Mouse (Mus musculus): ENCODE results near the gene Metrn.
"Not testable (repeated sequence)": the region's sequence is repeated elsewhere in the genome, so short reads cannot be mapped to it uniquely, and the experiment has no call there.

The Metrn gene

GRCm38 (mm10) chr17:25807452-25807851, 10.5 kb upstream of the Metrn start:
- not testable (repeated sequence) for DNase-seq (ENCODE audit: low read depth)

GRCm38 (mm10) chr17:25806507-25806906, 9.6 kb upstream of the Metrn start:
- no peak for DNase-seq (ENCODE audit: low read depth)

GRCm38 (mm10) chr17:25802825-25803517, 6.0 kb upstream of the Metrn start:
- peak; percentile 93 for DNase-seq (ENCODE audit: low read depth)

- DNase-seq (ENCODE audit: low read depth) = peak; percentile 85
Measured at GRCm38 (mm10) chr17:25801029-25801428, 4.1 kb upstream of the Metrn start.

GRCm38 (mm10) chr17:25796211-25796771, 645 bp downstream of the Metrn start:
- peak; percentile 35 for DNase-seq (ENCODE audit: low read depth)

GRCm38 (mm10) chr17:25795609-25796092, 1.3 kb downstream of the Metrn start, which contains the start of gene AC134908.4:
TSS of gene AC134908.4 (minus strand) at chr17:25795659.
- peak; percentile 60 for DNase-seq (ENCODE audit: low read depth)

GRCm38 (mm10) chr17:25794998-25795397, 1.9 kb downstream of the Metrn start:
- no peak for DNase-seq (ENCODE audit: low read depth)

- DNase-seq (ENCODE audit: low read depth) = no peak
Measured at GRCm38 (mm10) chr17:25794197-25794596, 2.7 kb downstream of the Metrn start.

- DNase-seq (ENCODE audit: low read depth) = peak; percentile 87
Measured at GRCm38 (mm10) chr17:25792615-25793014, 4.3 kb downstream of the Metrn start, which contains the start of gene Fam173a. TSS of gene Fam173a (minus strand) at chr17:25792901.

- DNase-seq (ENCODE audit: low read depth) = peak; percentile 94
Measured at GRCm38 (mm10) chr17:25791843-25792527, 5.0 kb downstream of the Metrn start.

GRCm38 (mm10) chr17:25791320-25791842, 5.6 kb downstream of the Metrn start:
- DNase-seq (ENCODE audit: low read depth) = no peak

- no peak for DNase-seq (ENCODE audit: low read depth)
Measured at GRCm38 (mm10) chr17:25786781-25787504, 10.0 kb downstream of the Metrn start.

GRCm38 (mm10) chr17:25786280-25786679, 10.7 kb downstream of the Metrn start, which contains the start of gene Ccdc78:
TSS of gene Ccdc78 (plus strand) at chr17:25786580.
- DNase-seq (ENCODE audit: low read depth) = no peak

- peak; percentile 99 for DNase-seq (ENCODE audit: low read depth)
Measured at GRCm38 (mm10) chr17:25785281-25785745, 11.6 kb downstream of the Metrn start, which contains the start of gene Haghl. TSS of gene Haghl (minus strand) at chr17:25785673.

- DNase-seq (ENCODE audit: low read depth) = no peak
Measured at GRCm38 (mm10) chr17:25783861-25784574, 12.9 kb downstream of the Metrn start.

- DNase-seq (ENCODE audit: low read depth) = no peak
Measured at GRCm38 (mm10) chr17:25783086-25783485, 13.8 kb downstream of the Metrn start.

GRCm38 (mm10) chr17:25781339-25781738, 15.6 kb downstream of the Metrn start:
- no peak for DNase-seq (ENCODE audit: low read depth)

GRCm38 (mm10) chr17:25777948-25778347, 19.0 kb downstream of the Metrn start:
- DNase-seq (ENCODE audit: low read depth) = no peak

GRCm38 (mm10) chr17:25775318-25776062, 21.4 kb downstream of the Metrn start:
- DNase-seq (ENCODE audit: low read depth) = no peak

GRCm38 (mm10) chr17:25773549-25774120, 23.3 kb downstream of the Metrn start, which contains the start of gene Narfl:
TSS of gene Narfl (plus strand) at chr17:25773776.
- DNase-seq (ENCODE audit: low read depth) = peak; percentile 100

Measured in NIH3T3 (cell line).